Mouse (Mus musculus) embryonic facial prominence, embryonic 11.5 days (tissue): ENCODE measurements around the gene Dusp22. TPM values are rescaled to one million over a fixed set of nuclear protein-coding genes. Genes with fewer than 3 reads are reported as not detected.

Experiments
- ATAC-seq: fragments of 200-750 bp; cut with Nextera tagmentation; replicated peaks from 2 replicates; pipeline ENCODE4 v1.8.0; 2017; ENCODE audit warnings: low read depth; ENCODE audit not compliant: insufficient number of reproducible peaks, low FRiP score, low TSS enrichment
- DNase-seq: peaks from one replicate; pipeline ENCODE4 v3.0.0-alpha.2; 2015; ENCODE audit warnings: low spot score
- H3K27ac ChIP-seq: fragments of 300-500 bp; sonication (generic); replicated peaks from 2 replicates; pipeline ENCODE4 v1.5.1; 2014; ENCODE audit warnings: mild to moderate bottlenecking, low read depth, low read length, control low read depth
- H3K27me3 ChIP-seq: fragments of 300-500 bp; sonication (generic); 2 replicates; pipeline ENCODE4 v1.6.1; 2014; ENCODE audit warnings: mild to moderate bottlenecking, low read length, moderate library complexity, mixed read lengths; ENCODE audit not compliant: control insufficient read depth, insufficient read depth
- H3K36me3 ChIP-seq: fragments of 300-500 bp; sonication (generic); replicated peaks from 2 replicates; pipeline ENCODE4 v1.6.1; 2014; ENCODE audit warnings: low read depth, mild to moderate bottlenecking, low read length, moderate library complexity, mixed read lengths; ENCODE audit not compliant: control insufficient read depth, insufficient read depth
- H3K4me1 ChIP-seq: fragments of 300-500 bp; sonication (generic); 2 replicates; pipeline ENCODE4 v1.6.1; 2014; ENCODE audit warnings: low read length, mixed read lengths; ENCODE audit not compliant: control insufficient read depth, insufficient read depth
- H3K4me2 ChIP-seq: fragments of 300-500 bp; sonication (generic); 2 replicates; pipeline ENCODE4 v1.6.1; 2014; ENCODE audit warnings: low read depth, mild to moderate bottlenecking, control low read depth, low read length, moderate library complexity
- H3K4me3 ChIP-seq: fragments of 300-500 bp; sonication (generic); 2 replicates; pipeline ENCODE4 v1.5.1; 2014; ENCODE audit warnings: low read depth, low read length, control low read depth
- H3K9ac ChIP-seq: fragments of 300-500 bp; sonication (generic); replicated peaks from 2 replicates; pipeline ENCODE4 v1.6.1; 2014; ENCODE audit warnings: mild to moderate bottlenecking, control low read depth, low read length
- H3K9me3 ChIP-seq: fragments of 300-500 bp; sonication (generic); replicated peaks from 2 replicates; pipeline ENCODE4 v1.6.1; 2016; ENCODE audit warnings: mild to moderate bottlenecking, low read length, inconsistent platforms, mixed read lengths; ENCODE audit not compliant: control insufficient read depth
- WGBS: fragments of 180-500 bp; shearing (Covaris S2); extraction: QIAGEN DNeasy Blood & Tissue Kit; methylation state at CpG from one replicate; pipeline ENCODE4 v1.1.7; 2014; 5-methylcytosine and 5-hydroxymethylcytosine counted together
- polyA plus RNA-seq: library from polyadenylated mRNA; unstranded; fragments of >200 nt; fragmentation: Nextera tagmentation; extraction: Ambion mirVana; gene quantifications from 2 replicates; pipeline ENCODE4 v1.2.1, GENCODE M21; 2014

Gene Dusp22
- 20.3 and 21.1 TPM in 2 replicates for polyA plus RNA-seq

DNA sequence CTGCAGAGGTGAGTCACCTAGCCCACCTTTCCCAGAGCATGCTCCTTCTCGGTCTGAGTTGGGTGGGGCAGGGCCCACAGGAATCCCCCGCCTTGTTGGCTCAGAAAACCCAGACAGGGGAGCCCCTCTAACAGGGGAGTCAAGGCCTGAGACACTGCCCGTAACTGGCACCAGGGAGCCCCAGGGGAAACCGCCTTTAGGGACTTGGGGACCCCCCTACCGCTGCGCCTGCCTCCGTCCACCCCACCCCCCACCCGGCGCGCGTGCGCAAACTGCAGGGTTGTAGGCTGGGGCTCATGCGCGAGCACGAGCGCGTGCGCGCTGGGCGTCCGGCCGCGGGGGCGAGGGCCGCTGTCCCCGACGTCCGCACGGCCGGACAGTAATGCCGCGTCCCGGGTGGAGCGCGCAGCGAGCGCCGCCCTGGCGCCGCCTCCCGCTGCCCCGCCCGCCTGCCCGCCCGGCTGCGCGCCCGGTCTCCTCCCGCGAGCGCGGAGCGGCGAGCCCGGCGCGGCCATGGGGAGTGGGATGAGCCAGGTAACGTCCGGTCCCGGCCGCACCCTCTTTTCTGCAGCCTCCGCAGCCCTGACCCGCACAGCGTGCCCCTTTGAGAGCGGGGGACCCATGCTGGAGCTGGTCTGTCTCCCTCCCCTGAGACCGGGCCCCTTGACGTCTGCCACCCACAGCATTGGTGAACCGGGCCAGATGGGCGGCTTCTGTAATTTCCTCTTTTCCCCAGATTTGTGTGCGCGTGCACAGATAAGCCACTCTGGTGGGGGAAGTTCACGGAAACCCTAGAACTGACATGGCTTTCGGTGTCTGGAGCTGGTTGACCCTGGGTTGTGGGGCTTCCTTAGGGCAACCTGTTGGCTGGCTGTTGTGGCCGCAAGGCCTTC lies at the start of gene Dusp22:
Gene Dusp22 (plus strand): TSS at position 387 of the 893 bp plus-strand sequence.
- Histone ChIP-seq H3K4me1 (no peaks in the 10 kb centered on the region), H3K27ac (peak within 1 kb of the TSS; percentile 28; the same call in 1 of the 2 replicates), H3K27me3 (no peaks in the 10 kb centered on the region), H3K9me3 (no peaks in the 10 kb centered on the region), H3K4me2 (peak within 1 kb of the TSS; percentile 75), H3K4me3 (peak within 1 kb of the TSS; percentile 81), H3K9ac (peak within 1 kb of the TSS; percentile 78), H3K36me3 (no peaks in the 10 kb centered on the region)
- under 1% methylated on average over 70 of the region's 74 CpGs for WGBS
- DNase-seq: peak; percentile 83
- peak; percentile 95 for ATAC-seq

DNA sequence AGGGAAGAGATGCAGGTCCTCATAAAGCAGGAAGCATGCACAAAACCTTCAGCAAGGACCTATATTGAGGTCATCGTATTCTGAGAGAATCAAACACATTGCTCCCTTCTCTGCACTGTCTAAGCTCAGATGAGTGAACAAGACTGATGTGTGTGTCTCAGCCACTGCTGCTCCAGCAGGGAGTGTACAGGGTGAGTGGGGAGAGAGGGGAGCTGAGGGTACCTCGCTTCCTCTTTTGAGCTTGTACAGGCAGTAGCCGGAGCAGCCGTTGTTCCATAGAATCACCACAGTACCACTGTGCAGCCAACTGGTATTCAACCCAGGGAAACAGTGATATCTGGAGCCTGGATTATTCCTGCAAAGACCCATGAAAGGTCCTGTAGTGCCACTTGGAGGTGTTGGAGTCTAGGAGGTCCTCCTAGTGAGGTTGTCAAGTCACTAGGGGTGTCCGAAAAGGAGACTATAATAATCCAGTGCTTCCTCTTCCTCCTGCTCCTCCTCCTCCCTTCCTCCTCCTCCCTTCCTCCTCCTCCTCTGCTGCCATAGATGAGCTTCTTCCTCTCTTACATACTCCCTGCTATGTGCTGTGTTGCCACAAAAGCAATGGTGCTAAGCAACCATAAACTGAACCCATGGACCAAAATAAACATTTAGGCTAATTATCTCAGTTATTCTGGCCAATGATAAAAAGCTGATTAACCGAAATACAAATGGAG lies 47.6 kb upstream of the Dusp22 start:
- H3K9ac ChIP-seq: no peak overlapping the region
- ATAC-seq (no peak), DNase-seq (no peak)
- no peak overlapping the region for H3K27ac ChIP-seq
- no peak overlapping the region for H3K4me3 ChIP-seq
- no peaks in the 10 kb centered on the region for H3K4me1 ChIP-seq
- 88% methylated on average over 6 of the region's 6 CpGs for WGBS
- no peak overlapping the region for H3K4me2 ChIP-seq
- H3K27me3 ChIP-seq: no peaks in the 10 kb centered on the region
- no peaks in the 10 kb centered on the region for H3K36me3 ChIP-seq
- H3K9me3 ChIP-seq: no peaks in the 10 kb centered on the region

DNA sequence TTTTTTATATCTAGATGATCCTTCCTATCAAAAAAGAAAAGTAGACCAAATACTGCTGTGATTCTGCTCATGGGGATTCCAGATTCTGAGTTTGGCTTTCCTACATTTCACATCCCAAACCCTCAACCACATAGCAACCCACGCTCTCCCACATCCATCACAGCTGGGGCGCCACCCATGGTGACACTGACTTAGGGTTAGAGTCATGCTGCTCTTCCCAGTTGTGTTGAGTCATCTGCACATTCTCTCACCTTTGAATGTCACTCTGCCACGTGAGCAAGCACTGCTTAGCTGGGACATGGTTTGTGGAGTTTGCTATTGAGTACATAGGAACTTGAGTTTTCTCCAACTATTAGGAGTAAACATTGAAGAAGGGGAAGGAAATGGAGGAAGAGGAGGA lies 40.1 kb upstream of the Dusp22 start:
- 55% methylated on average over 3 of the region's 3 CpGs for WGBS
- Histone ChIP-seq H3K9me3 (no peaks in the 10 kb centered on the region), H3K4me2 (no peak overlapping the region), H3K27me3 (no peaks in the 10 kb centered on the region), H3K27ac (no peak overlapping the region), H3K4me3 (no peak overlapping the region), H3K9ac (no peak overlapping the region), H3K4me1 (no peaks in the 10 kb centered on the region), H3K36me3 (no peaks in the 10 kb centered on the region)
- DNase-seq (no peak), ATAC-seq (no peak)

DNA sequence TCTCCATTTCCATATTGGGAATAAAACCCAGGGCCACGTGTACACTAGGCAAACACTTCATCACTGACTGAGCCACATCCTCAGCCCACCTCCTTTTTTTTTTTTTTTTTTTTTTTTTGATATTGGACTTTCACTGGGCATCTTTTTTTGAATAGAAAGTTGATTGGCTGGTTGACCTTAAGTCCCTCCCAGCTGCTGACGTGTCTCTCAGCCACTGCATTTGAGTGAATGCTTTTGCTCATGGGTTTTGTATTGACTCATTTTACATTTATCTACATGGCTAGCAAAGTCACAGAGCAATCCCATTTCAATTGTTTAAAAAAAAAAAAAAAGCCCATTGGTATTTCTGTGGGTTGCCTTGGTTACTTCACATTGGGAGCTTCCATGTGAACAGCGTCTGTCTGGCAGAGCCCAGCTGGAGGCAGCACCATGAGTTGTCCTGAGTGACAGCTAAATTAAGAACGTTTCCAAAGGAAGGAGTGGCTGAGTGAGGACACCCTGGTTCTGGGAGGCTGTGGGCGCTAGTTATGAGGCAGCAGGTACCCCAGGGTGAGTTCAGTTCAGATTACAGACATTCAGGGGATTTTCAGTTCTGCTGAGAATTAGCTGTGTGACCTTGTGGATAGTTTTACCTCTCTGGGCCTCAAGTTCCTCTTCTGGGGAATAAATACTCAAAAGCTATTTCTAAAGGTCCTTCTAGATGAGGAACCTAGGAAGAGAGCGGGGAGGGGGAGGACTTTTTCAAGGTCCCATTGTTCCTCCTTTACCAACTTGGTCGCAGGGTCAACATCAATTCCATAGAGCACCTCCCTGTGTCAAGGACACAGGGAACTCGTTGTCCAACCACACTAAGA lies 31.4 kb upstream of the Dusp22 start:
- 57% methylated on average over 8 of the region's 8 CpGs for whole genome bisulfite sequencing
- Histone ChIP-seq H3K4me3 (no peak overlapping the region), H3K9ac (no peak overlapping the region), H3K27ac (no peak overlapping the region), H3K27me3 (no peaks in the 10 kb centered on the region), H3K4me1 (no peaks in the 10 kb centered on the region), H3K36me3 (no peaks in the 10 kb centered on the region), H3K9me3 (no peaks in the 10 kb centered on the region), H3K4me2 (no peak overlapping the region)
- DNase-seq: peak; percentile 3
- no peak for ATAC-seq

DNA sequence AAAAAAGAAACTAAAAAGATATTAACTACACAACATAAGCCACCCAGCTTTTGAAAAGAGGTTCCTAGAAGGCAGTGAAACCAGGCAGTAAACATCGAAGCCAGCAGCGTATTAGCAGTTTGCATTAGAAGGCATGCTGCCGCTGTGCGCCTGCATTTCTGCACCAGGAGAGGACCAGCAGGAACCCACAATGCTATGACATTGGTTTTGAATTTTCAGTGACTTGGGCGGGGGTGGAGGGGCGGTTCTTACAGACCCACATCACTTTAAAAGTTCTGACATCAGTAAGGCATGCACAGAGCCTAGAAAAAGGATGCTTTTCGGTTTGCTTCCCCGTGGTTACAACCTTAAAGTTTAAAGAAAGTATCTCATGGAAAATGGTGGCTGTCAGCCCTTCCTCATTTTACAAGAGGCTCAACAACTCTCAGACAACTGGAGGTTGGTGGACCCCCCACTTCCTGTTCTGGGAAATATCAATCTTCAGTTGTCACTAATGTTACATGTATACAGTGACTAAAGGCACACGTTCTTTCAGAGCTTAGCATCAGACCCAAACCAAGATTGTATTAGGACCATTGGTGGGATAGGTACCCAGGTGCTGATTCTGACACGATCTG lies 29.9 kb upstream of the Dusp22 start:
- Histone ChIP-seq H3K4me2 (no peak overlapping the region), H3K9ac (no peak overlapping the region), H3K27ac (no peak overlapping the region), H3K4me1 (no peaks in the 10 kb centered on the region), H3K27me3 (no peaks in the 10 kb centered on the region), H3K36me3 (no peaks in the 10 kb centered on the region), H3K4me3 (no peak overlapping the region), H3K9me3 (no peaks in the 10 kb centered on the region)
- no peak for DNase-seq
- 88% methylated on average over 10 of the region's 10 CpGs for WGBS
- ATAC-seq: no peak

DNA sequence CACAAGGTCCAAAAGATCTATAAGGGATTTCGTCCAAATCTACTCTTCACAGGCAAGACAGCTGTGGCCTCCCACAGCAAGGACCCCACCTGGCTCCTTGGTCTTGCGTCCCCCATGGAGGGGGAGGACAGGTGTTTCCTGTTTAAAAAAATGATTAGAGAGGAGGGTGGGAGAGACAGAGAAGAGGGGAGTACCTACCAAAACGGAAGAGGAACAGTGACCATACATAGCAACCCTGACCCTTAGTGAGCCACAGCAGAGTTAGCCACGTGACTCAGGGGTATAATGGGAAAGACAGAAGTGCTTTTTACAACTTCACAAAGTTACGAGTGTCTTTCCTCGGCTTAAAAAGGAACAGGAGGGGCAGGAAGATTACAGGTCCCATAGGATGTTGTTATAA lies 26.8 kb upstream of the Dusp22 start:
- Histone ChIP-seq H3K9me3 (no peaks in the 10 kb centered on the region), H3K27ac (no peak overlapping the region), H3K27me3 (no peaks in the 10 kb centered on the region), H3K4me3 (no peak overlapping the region), H3K4me1 (no peaks in the 10 kb centered on the region), H3K4me2 (no peak overlapping the region), H3K9ac (no peak overlapping the region), H3K36me3 (no peaks in the 10 kb centered on the region)
- DNase-seq (no peak), ATAC-seq (no peak)
- 74% methylated on average over 6 of the region's 6 CpGs for WGBS

DNA sequence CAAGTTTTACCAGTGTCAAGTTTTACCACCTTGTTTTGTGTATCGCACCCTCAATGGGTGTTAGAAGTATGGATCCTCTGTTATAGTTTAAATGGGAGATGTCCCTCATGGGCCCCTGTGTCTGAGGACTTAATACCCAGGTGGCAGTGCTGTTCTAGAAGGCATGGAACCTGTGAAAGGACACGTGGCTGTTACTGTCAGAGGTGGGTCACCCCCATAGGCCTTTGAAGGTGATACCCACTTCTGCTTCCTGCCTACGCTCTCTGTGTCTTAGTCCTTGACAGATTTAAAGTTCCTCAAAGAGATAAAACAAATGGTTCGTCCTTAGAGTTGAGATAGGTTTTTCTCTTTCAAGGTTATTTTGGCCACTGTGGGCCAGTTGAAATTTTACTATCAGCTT lies 23.3 kb upstream of the Dusp22 start:
- H3K4me3 ChIP-seq: no peak overlapping the region
- DNase-seq (no peak), ATAC-seq (no peak)
- H3K36me3 ChIP-seq: no peaks in the 10 kb centered on the region
- no peaks in the 10 kb centered on the region for H3K27me3 ChIP-seq
- 78% methylated on average over 4 of the region's 4 CpGs for WGBS
- H3K4me1 ChIP-seq: no peaks in the 10 kb centered on the region
- H3K9me3 ChIP-seq: no peaks in the 10 kb centered on the region
- no peak overlapping the region for H3K27ac ChIP-seq
- no peak overlapping the region for H3K9ac ChIP-seq
- no peak overlapping the region for H3K4me2 ChIP-seq
